Mouse (Mus musculus) brown adipose tissue, adult 24 weeks (tissue): ENCODE data around the gene Il10rb. TPM values are rescaled to one million over a fixed set of nuclear protein-coding genes. Genes with fewer than 3 reads are reported as not detected.

Source experiments
- H3K27ac ChIP-seq: fragments of 200-500 bp; replicated peaks from 2 replicates; pipeline ENCODE4 v1.5.1; 2012; ENCODE audit warnings: low read depth, mild to moderate bottlenecking, low read length
- H3K4me1 ChIP-seq: fragments of 200-500 bp; 2 replicates; pipeline ENCODE4 v1.6.1; 2012; ENCODE audit warnings: low read length, mixed read lengths; ENCODE audit not compliant: control insufficient read depth, insufficient read depth, insufficient read length
- H3K4me3 ChIP-seq: fragments of 200-500 bp; 2 replicates; pipeline ENCODE4 v1.5.1; 2012; ENCODE audit warnings: low read depth, mild to moderate bottlenecking, low read length, moderate library complexity; ENCODE audit not compliant: insufficient read depth
- polyA plus RNA-seq: library from polyadenylated mRNA; stranded (reverse); fragments of >200 nt; gene quantifications from 2 replicates; pipeline ENCODE4 v1.2.4, GENCODE M21; 2012; ENCODE audit not compliant: missing spikeins, insufficient read depth, insufficient read length

Gene Il10rb
- polyA plus RNA-seq, 1 experiment = 44.8 TPM

DNA sequence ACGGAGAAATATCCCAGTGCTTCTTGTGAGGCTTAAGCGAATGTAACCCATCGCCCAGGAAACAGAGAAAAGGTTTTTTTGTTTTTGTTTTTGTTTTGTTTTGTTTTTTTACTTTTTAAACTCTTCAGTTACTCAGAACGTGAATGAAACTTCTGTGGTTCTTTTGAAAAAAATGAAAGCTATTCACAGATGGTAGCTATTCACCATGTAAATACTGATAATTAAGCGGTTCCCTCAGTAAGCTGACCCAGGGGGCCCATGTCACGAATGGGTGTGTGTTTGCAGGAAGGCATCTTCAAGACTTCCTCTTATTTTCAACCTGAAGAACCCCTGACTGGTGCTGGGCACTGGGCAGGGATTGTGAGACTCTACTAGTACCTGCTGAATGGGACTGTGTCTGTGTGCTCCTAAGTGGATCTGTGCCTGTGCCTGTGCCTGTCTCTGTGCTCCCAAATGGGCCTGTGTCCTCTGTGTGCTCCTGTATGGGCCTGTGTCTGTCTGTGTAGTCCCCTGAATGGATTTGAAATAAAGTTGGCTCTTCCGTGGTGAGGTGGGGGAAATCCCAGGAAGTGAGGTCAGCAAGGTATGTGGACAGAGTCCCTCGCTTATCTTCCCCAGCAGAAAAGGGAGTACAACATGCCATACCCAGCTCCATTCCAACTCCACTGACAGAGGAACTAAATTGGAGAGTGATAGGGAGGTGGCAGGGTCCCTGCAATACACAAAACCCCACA, 41.0 kb downstream of the Il10rb start:
- peaks cover 2% of the 10 kb centered on the region for H3K4me1 ChIP-seq
- H3K27ac ChIP-seq = no peak overlapping the region
- no peak overlapping the region for H3K4me3 ChIP-seq

DNA sequence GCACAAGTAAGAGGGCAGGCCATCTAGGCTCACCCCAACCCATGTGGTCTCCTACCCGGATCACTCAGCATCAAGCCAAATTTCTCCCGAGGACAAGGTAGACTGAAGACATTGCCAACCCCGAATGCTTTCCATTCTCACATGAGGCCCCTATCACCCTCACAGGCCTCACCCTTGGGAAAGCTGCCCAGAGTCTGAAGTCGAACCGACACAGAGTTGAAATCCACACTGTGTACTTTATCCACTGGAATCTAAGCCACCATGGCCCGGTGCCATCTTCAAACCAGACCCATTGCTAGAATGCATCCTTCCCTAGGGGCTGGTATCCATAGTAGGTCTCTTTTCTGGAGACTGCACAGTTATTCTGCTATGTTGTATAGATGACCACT, 41.5 kb downstream of the Il10rb start:
- no peak overlapping the region for H3K4me3 ChIP-seq
- H3K27ac ChIP-seq = no peak overlapping the region
- peaks cover 6% of the 10 kb centered on the region for H3K4me1 ChIP-seq

DNA sequence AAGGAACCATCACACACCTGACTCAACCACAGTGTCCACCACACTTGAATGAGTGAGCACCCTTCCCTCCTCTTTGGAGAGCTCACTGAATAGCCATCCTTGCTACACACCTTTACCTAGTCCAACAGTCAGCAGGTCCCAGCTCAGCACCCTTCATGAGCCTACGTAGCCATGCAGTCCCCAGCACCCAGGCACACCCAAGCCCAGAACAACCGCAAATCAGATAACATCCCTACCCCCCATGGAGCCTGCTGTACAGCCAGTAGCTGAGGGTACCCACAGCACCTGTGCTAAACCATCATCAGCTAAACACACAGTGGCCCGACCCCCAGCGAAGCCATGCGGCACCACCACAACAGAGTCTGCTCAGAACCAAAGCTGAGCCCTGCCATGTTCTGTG, 42.1 kb downstream of the Il10rb start:
- Histone ChIP-seq H3K4me1 (peaks cover 10% of the 10 kb centered on the region), H3K27ac (no peak overlapping the region), H3K4me3 (no peak overlapping the region)

DNA sequence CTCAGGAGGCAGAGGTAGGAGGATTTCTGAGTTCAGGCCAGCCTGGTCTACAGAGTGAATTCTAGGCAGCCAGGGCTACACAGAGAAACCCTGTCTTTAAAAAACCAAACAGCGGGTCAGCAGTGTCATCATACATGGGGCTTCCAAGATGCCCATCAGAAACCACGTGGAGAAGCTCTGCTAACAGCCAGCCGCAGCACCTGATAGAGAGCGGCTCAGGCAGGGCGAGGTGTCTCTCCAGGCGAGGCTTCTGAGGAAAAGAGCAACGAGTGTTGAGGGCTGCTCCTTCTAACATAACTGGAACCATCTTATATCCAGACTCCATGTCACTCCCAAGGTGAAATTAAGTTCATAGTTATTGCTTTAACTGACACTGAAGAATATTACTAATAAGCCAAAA, 42.9 kb downstream of the Il10rb start:
- Histone ChIP-seq H3K4me1 (peaks cover 15% of the 10 kb centered on the region), H3K27ac (no peak overlapping the region), H3K4me3 (no peak overlapping the region)

DNA sequence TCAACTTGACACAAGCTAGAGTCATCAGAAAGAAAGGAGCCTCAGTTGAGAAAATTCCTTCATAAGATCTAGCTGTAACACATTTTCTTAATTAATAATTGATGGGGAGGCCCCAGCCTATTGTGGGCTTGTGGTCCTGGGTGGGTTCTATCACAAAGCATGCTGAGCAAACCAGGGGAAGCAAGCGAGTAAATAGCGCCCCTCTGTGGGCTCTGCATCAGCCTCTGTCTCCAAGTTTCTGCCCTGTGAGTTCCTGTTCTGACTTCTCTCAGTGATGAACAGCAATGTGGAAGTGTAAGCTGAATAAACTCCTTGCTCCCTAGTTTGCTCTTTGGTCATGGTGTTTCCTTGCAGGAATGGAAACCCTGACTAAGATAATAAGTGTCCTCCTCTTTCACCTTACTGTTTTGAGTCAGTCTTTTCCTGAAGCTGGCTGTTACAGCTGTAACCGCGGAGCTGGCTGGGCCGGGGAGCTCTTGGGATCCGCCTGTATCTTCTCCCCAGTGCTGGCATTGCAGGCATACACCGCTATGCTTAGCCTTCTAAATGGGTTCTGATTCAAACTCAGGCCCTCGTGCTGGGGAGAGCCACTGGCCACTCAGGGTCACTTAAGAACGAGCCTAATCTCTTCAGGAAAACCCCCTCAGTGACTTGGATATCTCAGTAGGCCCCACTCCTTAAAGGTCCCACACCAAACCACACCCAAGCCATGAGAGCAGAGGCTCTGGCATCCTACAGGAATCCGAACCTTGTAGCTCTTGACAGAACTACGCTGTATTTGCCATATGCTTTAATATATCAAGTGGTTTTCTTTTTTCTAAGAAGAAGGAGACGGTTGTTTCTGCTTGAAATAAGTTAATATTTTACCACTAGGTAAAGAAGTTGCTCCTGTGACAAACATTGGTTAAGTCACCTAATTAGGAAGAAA, 44.4 kb downstream of the Il10rb start:
- Histone ChIP-seq H3K27ac (no peak overlapping the region), H3K4me1 (peaks cover 17% of the 10 kb centered on the region), H3K4me3 (no peak overlapping the region)

DNA sequence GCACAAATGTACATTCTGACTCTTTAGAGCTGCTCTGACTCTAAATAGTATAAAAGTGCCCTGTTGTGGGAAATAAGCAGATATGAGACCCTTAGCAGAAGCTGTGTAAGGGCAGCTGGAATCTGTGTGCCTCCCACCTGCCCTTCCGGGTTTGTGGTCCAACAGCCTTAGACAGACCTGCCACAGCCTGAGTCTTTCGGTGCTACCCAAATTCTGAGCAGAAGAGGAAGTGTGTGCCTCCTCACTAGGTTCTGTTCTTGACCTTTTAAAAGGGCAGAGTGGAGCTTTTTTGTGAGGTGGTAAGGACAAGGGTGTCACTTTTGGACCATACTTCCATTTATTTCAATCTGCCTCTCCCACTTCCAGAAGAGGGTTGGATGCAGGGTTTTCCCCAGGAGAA, 46.0 kb downstream of the Il10rb start:
- H3K4me1 ChIP-seq = peaks cover 21% of the 10 kb centered on the region
- no peak overlapping the region for H3K4me3 ChIP-seq
- peak overlapping the region; percentile 86 for H3K27ac ChIP-seq

DNA sequence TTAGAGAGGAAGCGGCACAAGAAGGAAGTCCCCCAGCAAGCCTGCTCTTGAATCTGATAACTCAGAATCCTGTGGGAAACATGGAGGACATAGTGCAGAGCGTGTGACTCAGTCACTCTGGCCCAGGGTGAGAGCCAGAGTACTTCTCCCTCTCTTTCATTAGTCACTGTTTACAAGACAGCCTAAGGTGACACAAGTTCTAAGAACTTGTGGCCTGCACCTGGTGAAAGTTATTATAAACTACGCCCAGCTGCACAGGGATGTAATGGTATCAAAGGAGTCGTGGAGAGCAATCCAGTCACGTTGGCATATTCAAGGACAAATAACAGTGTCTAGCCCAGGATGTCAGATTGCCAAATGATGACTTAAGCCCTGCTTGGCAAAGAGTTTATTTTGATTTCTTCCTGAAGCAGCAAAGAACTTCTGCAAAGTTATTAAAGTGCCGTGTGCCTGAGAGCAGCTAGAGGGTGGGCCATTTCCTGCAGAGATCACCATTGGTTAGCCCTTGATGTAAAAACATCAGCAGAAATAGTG, 46.5 kb downstream of the Il10rb start:
- H3K4me1 ChIP-seq = peaks cover 21% of the 10 kb centered on the region
- no peak overlapping the region for H3K4me3 ChIP-seq
- peak overlapping the region; percentile 86 for H3K27ac ChIP-seq

DNA sequence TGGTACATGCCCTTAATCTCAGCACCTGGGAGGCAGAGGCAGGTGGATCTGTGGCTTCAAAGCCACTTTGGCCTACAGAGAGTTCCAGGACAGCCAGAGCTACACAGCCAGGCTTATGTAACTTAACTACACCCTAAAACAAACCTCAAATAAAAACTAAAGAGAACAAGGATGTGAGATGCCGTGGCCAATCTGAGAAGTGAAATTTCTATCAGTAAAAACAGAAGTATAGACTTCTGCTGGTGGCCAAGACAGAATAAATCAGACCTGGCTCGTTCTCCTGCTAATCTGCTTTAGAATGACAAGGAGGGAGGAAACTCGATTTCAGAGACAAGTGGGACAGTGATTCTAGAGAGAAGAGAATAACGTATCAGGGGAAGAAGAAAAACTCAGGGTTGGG, 49.9 kb downstream of the Il10rb start:
- Histone ChIP-seq H3K4me1 (peaks cover 32% of the 10 kb centered on the region), H3K27ac (peak overlapping the region; percentile 96), H3K4me3 (no peak overlapping the region)

DNA sequence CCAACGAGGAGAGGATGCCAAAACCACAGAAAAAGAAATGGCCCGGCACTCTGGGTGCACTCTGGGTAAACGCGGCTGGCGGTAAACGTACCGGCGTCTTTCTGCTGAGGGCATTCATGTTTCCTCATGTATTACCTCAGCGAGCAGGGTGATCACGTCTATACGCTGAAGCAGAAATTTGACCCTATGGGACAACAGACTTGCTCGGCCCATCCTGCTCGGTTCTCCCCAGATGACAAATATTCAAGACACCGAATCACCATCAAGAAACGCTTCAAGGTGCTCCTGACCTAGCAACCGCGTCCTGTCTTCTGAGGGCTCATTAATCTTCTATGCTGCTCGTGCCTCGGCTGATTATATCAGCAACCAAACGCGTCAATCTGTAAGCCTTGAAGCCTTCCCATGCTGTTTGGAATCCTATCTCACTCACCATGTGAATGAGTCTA, 52.4 kb downstream of the Il10rb start:
- H3K4me3 ChIP-seq = no peak overlapping the region
- H3K4me1 ChIP-seq = peaks cover 33% of the 10 kb centered on the region
- H3K27ac ChIP-seq = no peak overlapping the region

DNA sequence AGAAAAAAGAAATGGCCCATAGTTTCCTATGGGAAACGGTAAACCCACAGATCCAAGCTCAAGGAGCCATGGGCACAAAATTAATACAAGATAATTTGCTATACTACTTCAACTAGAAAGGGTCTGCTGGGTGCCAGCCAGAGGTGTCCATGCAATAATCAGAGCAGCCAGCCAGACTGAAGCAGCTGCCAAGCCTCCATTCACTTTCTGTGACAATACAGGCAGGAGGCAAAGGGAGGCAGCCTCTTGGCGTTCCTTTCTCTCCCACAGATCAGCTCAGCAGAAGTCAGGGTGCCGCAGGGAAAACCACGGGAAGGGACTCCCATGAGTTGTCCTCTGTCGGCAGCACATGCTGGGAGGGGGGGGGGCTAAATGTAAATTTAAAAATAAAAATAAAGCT, 53.0 kb downstream of the Il10rb start:
- Histone ChIP-seq H3K4me3 (no peak overlapping the region), H3K4me1 (peaks cover 35% of the 10 kb centered on the region), H3K27ac (no peak overlapping the region)

DNA sequence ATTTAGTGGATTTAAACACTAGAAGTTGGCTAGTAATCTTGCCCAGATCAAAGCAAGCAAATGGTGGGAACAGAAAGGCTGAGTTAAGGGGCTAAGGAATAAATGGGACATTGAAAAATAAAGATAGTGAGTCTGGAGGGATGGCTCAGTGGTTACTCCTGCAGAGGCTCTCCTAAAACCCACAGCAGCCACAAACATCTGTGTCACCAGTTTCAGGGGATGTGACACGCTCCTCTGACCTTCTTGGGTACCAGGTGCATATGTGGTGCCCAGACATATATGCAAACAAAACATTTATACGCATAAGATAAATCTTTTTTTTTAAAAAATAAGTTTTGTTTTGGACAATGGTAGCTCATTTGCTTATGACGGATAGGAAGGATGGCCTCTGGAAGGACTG, 53.4 kb downstream of the Il10rb start:
- Histone ChIP-seq H3K27ac (no peak overlapping the region), H3K4me3 (no peak overlapping the region), H3K4me1 (peaks cover 39% of the 10 kb centered on the region)

DNA sequence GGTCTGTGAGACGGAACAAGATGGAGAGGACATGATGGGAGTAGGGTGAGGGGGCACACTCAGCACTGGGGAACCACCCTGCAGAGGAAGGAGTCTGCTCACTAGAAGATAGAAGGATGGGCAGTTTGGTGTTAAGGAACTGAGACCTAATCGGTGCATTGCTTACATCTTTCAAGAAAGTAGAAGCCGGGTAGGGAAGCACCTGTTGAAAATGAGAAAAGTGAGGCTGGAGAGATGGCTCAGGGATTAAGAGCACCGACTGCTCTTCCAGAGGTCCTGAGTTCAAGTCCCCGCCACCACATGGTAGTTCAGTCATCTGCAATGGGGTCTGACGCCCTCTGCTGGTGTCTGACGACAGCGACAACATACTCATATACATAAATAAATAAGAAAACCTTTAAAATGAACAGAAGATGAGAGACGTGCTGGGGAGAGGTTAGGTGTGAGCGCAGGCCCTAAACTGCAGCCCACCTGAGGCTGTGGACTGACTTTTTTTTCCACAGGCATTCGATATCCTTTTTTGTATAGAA, 53.9 kb downstream of the Il10rb start:
- H3K4me1 ChIP-seq = peaks cover 40% of the 10 kb centered on the region
- peak overlapping the region; percentile 71; the same call in 1 of the 2 replicates for H3K27ac ChIP-seq
- no peak overlapping the region for H3K4me3 ChIP-seq

DNA sequence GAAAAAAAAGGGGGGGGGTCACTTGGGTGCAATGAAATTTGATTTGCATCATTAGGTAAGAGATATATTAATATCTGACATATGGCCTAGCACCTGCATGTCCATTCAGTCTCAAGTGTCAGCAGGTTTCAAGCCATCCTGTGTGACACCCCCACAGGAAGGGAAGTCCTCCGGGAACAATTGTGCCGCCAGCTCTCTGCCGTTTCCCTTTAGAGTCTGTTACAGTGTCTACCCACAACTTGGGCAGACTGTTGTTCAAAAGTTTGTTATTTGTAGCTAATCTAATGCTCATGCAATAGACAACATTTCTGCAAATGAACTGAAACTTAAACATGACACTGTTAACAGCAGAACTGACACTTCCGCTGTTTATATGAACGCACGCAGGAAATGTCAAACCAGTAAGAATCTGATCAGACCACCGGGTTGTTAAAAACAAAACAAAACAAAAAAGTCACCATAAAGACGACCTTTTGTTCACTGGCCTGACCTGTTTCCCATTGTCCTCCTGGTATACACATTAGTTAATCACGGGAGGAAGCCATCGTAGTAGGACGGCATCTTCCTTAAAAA, 55.2 kb downstream of the Il10rb start:
- peak overlapping the region; percentile 71 for H3K27ac ChIP-seq
- H3K4me1 ChIP-seq = peaks cover 36% of the 10 kb centered on the region
- H3K4me3 ChIP-seq = peak overlapping the region; percentile 11

DNA sequence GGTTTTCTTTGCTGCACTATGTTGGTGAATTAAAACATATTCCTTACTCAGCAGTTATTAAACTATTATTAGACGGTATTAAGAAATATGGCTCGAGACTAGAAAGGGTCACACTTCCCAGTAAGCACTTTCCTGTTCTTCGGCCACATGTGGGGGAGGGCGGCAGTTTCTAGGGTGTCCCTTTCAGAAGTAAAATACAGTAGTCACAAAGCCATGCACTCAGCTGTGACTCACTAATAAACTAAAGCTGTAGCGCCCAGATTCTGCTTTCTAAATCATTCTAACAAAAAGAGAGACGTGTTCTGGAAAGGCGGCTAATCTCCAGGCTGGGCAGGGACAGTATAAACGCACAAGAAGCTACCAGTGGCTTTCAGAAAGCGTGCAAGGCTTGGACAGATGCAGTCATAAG, 55.8 kb downstream of the Il10rb start:
- peak overlapping the region; percentile 97 for H3K27ac ChIP-seq

DNA sequence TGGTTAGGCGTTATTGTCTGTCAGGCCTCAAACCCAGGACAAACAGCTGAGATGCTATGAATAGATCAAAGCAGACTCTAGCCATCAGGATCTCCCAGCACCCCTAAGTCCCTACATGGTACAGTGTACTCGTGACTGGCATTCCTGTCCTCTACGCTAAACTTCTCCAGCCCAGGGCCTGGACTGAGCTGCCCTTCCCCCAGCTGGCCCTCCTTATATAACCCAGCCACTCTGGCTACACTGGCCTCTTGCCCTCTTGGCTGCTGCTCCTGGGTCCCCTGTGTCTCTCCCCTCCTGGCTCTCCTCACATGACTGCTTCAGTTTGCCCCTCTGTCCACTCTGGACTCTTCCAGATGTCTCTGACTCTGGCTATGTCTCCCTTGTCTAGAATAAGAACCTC, 56.7 kb downstream of the Il10rb start:
- peak overlapping the region; percentile 94 for H3K27ac ChIP-seq
- H3K4me1 ChIP-seq = peaks cover 34% of the 10 kb centered on the region
- H3K4me3 ChIP-seq = no peak overlapping the region

More for the DNA sequence above, 55.8 kb downstream of the Il10rb start:
- Histone ChIP-seq H3K4me1 (peaks cover 34% of the 10 kb centered on the region), H3K4me3 (0 out of 2 replicates have a peak overlapping the region, but pooled peaks have one; percentile 13)
